Mouse (Mus musculus) frontal cortex, adult 2 months (tissue): ENCODE results near the gene Mturn. TPM values are rescaled to one million over a fixed set of nuclear protein-coding genes. Genes with fewer than 3 reads are reported as not detected.
A peak's percentile ranks its signal among the peaks of the same experiment; 100 is the strongest.

Source experiments
- DNase-seq, 2 experiments: peaks; one replicate each; pipeline ENCODE4 v3.0.0; 2022; ENCODE audit warnings: low spot score in 1 of 2; ENCODE audit errors: extremely low spot score in 1 of 2
- polyA plus RNA-seq: library from polyadenylated mRNA; depleted of rRNA; stranded (reverse); fragments of >200 nt; gene quantifications from 2 replicates; pipeline ENCODE4 v1.2.3, GENCODE M21; 2012

Gene Mturn
- polyA plus RNA-seq, 1 experiment: 45.4 TPM

- no peak for DNase-seq
Observed at GRCm38 (mm10) chr6:54692201-54692600, 10.8 kb downstream of the Mturn start.

DNA sequence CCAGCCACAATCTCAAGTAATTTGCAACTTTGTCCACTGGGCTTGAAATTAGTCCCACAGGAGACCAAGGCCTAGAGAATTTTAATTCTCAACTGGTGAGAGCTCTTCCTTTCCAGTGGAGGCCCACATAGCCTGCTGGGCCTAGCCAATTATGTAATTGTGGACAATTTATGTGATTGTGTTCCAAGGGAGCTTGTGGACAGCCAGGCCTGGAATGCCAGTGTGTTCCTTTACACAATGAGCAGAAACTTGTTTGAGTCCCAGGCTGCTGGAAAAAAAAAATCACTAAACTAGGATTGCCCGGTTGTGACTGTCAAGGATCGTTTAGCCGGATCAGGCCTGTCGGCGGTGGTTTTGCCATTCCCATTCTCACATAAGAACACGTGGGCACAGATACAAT is 11.9 kb downstream of the Mturn start:
- no peak for DNase-seq

- DNase-seq: peak in 1 of 2 experiments; percentile 43
Observed at GRCm38 (mm10) chr6:54698691-54699476, 17.5 kb downstream of the Mturn start.

DNA sequence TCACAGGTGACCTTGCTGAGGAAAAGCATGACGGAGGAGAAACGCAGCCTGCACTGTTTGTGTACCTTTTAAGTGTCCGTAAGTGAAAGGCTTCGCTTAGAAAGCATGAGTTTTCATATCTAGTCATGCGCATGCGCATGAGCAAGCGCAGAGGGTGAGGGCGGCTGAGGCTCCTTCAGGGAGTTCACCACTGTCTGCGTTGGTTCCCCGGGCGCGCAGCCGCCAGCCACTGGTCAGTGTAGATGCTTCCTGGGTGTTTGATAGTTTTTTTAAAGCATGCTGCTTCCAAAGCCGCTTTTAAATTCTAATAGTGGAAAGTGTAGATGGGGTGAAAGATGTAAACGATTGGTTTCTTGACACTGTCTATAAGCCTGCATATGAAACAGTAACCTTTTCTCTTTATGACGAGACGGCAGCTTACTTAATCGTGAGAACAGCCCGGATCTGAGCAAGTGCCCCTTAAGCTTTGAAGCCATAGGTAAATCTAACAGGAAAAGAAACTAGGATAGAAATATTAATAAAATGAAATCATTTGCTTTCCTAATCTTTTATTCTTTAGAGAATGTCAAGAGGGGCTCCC is 18.1 kb downstream of the Mturn start:
- DNase-seq: peak; percentile 65 to 87

DNA sequence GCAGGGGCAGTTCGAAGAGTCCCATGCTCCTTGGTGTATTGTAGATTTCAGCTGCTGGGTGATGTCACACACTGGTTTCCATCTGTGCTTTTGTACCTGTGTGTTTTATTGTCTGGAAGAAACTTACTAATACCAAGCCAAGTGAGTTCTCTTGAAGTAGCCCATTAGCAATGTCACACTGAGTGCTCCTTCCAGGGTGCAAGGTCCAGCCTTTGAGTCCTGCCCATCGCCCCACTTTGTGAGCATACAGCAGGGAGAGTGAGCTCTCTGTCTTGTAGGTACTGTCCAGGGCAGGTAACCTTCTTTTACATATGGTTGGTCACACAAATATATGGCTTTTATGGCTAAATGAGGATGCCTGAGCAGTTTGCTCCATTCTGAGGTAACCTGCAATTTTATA is 19.1 kb downstream of the Mturn start:
- DNase-seq: no peak

- no peak for DNase-seq
Observed at GRCm38 (mm10) chr6:54701901-54702300, 20.5 kb downstream of the Mturn start.

DNA sequence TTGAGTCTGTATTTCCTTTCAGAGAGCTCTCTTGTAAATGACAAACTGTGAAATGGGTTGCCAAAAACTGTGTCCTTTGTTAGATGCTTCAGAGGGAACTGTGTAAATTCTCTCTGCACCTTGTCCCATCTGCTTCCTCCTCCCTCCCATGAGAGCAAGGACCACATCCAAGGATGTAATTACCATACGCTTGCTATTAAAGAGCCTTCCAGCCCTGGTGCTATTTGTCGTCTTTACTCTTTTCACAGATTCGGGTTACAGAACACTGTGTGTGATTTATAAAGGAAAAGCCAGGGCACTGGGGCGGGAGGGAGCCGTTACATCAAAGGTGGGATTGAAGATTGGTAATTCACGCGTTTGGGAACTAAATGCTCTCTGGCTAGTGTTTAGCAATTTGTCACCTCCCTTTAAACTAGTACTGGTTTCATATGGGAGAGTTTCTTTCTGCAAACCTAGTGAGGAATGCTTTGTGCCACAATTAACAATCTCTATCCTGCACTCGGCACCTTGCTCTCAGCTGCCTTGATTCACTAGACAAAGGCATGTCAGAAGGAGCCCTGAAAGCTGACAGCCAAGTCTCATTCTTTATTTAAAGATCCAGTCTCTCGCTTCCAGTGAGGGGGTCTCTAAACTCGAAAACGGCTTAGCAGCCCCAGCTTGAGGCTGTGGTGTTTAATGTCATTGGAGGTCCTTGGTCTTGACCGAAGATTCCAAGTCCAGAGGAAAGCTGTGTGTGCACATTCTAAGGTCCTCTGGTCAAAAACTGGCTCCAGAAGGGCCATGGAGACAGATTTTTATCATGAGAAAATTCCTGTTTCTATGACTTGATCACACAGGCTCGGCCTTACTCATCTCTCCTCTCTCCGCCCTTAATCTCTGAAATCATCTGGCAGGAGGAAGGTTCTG is 22.5 kb downstream of the Mturn start:
- no peak for DNase-seq

DNA sequence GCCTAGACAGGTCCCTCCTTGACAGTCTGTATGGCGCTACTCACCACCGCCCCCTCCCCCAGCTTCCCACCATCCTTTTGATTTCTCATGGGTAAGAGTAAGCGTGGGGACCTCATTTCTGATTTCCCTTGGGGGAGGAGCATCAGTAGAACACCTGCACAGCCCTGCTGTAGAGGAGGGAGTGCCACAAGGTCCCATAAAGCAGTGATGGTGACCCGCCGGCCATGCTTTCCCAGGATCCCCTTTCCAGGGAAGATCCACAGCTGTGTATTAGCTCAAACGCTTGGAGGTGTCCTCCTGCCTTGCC is 23.1 kb downstream of the Mturn start:
- DNase-seq: no peak

DNA sequence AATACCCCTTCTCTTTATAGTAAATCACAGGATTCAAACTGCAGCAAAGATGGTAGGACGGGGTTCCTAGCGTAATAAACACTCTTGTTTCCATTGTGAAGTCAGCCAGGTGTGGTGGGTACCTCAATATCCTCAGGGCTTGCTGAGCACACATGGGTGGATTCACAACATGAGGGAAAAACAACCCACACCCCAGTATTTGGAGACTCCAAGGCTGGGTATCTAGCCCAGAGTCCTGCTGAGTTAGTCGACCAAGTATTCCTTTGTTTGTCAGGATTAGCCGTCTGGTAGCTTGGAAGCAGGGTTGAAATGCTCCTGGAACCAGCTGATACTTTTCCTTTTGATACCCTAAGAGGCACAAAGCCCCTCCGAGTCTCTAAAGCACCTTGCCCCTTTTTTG is 23.4 kb downstream of the Mturn start:
- DNase-seq: no peak

- peak in 1 of 2 experiments; percentile 77 for DNase-seq
Observed at GRCm38 (mm10) chr6:54705387-54705909, 24.0 kb downstream of the Mturn start.

DNA sequence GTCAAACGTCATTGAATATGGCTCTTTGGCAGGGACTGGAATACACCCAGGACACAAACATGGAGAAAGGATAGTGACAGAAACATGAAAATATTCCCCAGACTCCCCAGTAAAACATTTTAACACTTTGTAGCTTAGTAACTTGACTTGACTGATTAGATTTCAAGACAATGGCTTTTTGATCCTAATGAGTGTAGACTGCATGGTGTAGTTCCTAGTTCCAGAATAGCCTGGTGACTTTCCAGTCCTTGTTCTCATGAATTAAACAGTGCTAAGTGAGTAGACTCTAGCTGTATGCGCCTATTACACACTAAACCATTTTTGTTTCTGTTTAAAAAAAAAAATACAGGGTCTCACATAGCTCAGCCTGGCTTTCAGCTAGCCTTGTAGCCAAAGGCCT is 24.7 kb downstream of the Mturn start:
- no peak for DNase-seq

- DNase-seq: no peak
Observed at GRCm38 (mm10) chr6:54706611-54707172, 25.3 kb downstream of the Mturn start.

- no peak for DNase-seq
Observed at GRCm38 (mm10) chr6:54708646-54709045, 27.2 kb downstream of the Mturn start.

- no peak for DNase-seq
Observed at GRCm38 (mm10) chr6:54715697-54716096, 34.3 kb downstream of the Mturn start.

GRCm38 (mm10) chr6:54718779-54719685 is 37.6 kb downstream of the Mturn start:
- peak in 1 of 2 experiments; percentile 26 for DNase-seq

- DNase-seq: peak in 1 of 2 experiments; percentile 34
Observed at GRCm38 (mm10) chr6:54719686-54720310, 38.4 kb downstream of the Mturn start.

GRCm38 (mm10) chr6:54720512-54721251 is 39.3 kb downstream of the Mturn start:
- no peak for DNase-seq

- no peak for DNase-seq
Observed at GRCm38 (mm10) chr6:54721252-54721635, 39.8 kb downstream of the Mturn start.

DNA sequence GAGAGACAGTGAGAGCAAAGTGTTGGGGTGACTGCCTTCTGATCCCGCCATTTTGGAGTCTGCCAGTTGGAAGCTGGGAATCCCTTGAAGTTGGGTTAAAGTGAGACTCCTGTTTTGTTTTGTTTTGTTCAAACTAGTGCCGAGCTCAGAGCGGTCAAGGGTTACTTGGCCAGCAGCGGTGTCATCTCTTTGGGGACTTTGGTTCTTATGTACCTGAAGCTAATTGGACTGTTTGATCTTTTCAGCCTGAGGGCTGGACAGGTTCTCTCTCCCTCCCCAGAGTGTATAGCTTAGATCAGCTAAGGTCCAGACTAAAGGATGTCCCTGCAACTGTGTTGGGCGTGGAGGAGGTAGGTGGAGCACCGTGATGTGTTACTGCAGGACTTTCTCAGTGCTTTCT is 44.9 kb downstream of the Mturn start:
- DNase-seq: no peak
